Mouse (Mus musculus): Measurements from ENCODE around the gene Gosr1.
A peak's percentile ranks its signal among the peaks of the same experiment; 100 is the strongest.
"Not testable (repeated sequence)": the region's sequence is repeated elsewhere in the genome, so short reads cannot be mapped to it uniquely, and the experiment has no call there.

Gosr1 gene

GRCm38 (mm10) chr11:76763053-76763740 is at the start of gene Gosr1:
Gene Gosr1, minus strand, starts transcription at chr11:76763579.
- DNase-seq (ENCODE audit: low spot score) = peak; percentile 90

- no peak for DNase-seq (ENCODE audit: low spot score)
Measured at GRCm38 (mm10) chr11:76810706-76811495, 47.5 kb upstream of the Gosr1 start.

- DNase-seq (ENCODE audit: low spot score) = no peak
Measured at GRCm38 (mm10) chr11:76809450-76809849, 46.1 kb upstream of the Gosr1 start.

- no peak for DNase-seq (ENCODE audit: low spot score)
Measured at GRCm38 (mm10) chr11:76808550-76808949, 45.2 kb upstream of the Gosr1 start.

- no peak for DNase-seq (ENCODE audit: low spot score)
Measured at GRCm38 (mm10) chr11:76807007-76807679, 43.8 kb upstream of the Gosr1 start.

GRCm38 (mm10) chr11:76806026-76806425 is 42.6 kb upstream of the Gosr1 start:
- no peak for DNase-seq (ENCODE audit: low spot score)

- not testable (repeated sequence) for DNase-seq (ENCODE audit: low spot score)
Measured at GRCm38 (mm10) chr11:76805072-76805471, 41.7 kb upstream of the Gosr1 start.

GRCm38 (mm10) chr11:76803266-76803665 is 39.9 kb upstream of the Gosr1 start:
- peak; percentile 62 for DNase-seq (ENCODE audit: low spot score)

- DNase-seq (ENCODE audit: low spot score) = peak; percentile 47
Measured at GRCm38 (mm10) chr11:76797236-76797635, 33.9 kb upstream of the Gosr1 start.

- no peak for DNase-seq (ENCODE audit: low spot score)
Measured at GRCm38 (mm10) chr11:76795326-76795725, 31.9 kb upstream of the Gosr1 start.

- no peak for DNase-seq (ENCODE audit: low spot score)
Measured at GRCm38 (mm10) chr11:76791331-76791730, 28.0 kb upstream of the Gosr1 start.

- DNase-seq (ENCODE audit: low spot score) = peak; percentile 30
Measured at GRCm38 (mm10) chr11:76789252-76789651, 25.9 kb upstream of the Gosr1 start.

- no peak for DNase-seq (ENCODE audit: low spot score)
Measured at GRCm38 (mm10) chr11:76775533-76775932, 12.2 kb upstream of the Gosr1 start.

- no peak for DNase-seq (ENCODE audit: low spot score)
Measured at GRCm38 (mm10) chr11:76773811-76774210, 10.4 kb upstream of the Gosr1 start.

- peak; percentile 46 for DNase-seq (ENCODE audit: low spot score)
Measured at GRCm38 (mm10) chr11:76770566-76770965, 7.2 kb upstream of the Gosr1 start.

GRCm38 (mm10) chr11:76763741-76764122 is 353 bp upstream of the Gosr1 start:
- no peak for DNase-seq (ENCODE audit: low spot score)

- no peak for DNase-seq (ENCODE audit: low spot score)
Measured at GRCm38 (mm10) chr11:76752276-76752675, 11.1 kb downstream of the Gosr1 start.

GRCm38 (mm10) chr11:76748819-76749218 is 14.6 kb downstream of the Gosr1 start:
- DNase-seq (ENCODE audit: low spot score) = no peak

GRCm38 (mm10) chr11:76745921-76746320 is 17.5 kb downstream of the Gosr1 start:
- no peak for DNase-seq (ENCODE audit: low spot score)

- DNase-seq (ENCODE audit: low spot score) = no peak
Measured at GRCm38 (mm10) chr11:76744550-76744949, 18.8 kb downstream of the Gosr1 start.

GRCm38 (mm10) chr11:76742511-76742910 is 20.9 kb downstream of the Gosr1 start:
- DNase-seq (ENCODE audit: low spot score) = no peak

GRCm38 (mm10) chr11:76739125-76739524 is 24.3 kb downstream of the Gosr1 start:
- no peak for DNase-seq (ENCODE audit: low spot score)
